Mouse (Mus musculus) retina, adult 2 months (tissue): ENCODE data around the gene Cpne4.

ENCODE experiments used
- DNase-seq: peaks from one replicate; pipeline ENCODE4 v3.0.0-alpha.2; 2012; ENCODE audit warnings: low read depth, low spot score

Cpne4 gene

GRCm38 (mm10) chr9:104687051-104687450 is 140.0 kb downstream of the Cpne4 start:
- DNase-seq, result no peak

GRCm38 (mm10) chr9:104693145-104693544 is 146.1 kb downstream of the Cpne4 start:
- no peak for DNase-seq

- DNase-seq, result no peak
These were observed 163.7 kb downstream of the Cpne4 start for GRCm38 (mm10) chr9:104710831-104711230.

- DNase-seq, result no peak
These were observed 178.2 kb downstream of the Cpne4 start for GRCm38 (mm10) chr9:104725311-104725710.

- DNase-seq, result no peak
These were observed 195.7 kb downstream of the Cpne4 start for GRCm38 (mm10) chr9:104742661-104743380.

GRCm38 (mm10) chr9:104755519-104755918 is 208.4 kb downstream of the Cpne4 start:
- no peak for DNase-seq

- no peak for DNase-seq
These were observed 212.9 kb downstream of the Cpne4 start for GRCm38 (mm10) chr9:104760031-104760430.

GRCm38 (mm10) chr9:104776198-104776815 is 229.2 kb downstream of the Cpne4 start:
- no peak for DNase-seq

GRCm38 (mm10) chr9:104777135-104777534 is 230.0 kb downstream of the Cpne4 start:
- no peak for DNase-seq

GRCm38 (mm10) chr9:104777780-104778179 is 230.7 kb downstream of the Cpne4 start:
- DNase-seq, result no peak

GRCm38 (mm10) chr9:104796601-104797000 is 249.5 kb downstream of the Cpne4 start:
- DNase-seq, result no peak

- DNase-seq, result no peak
These were observed 257.7 kb downstream of the Cpne4 start for GRCm38 (mm10) chr9:104804776-104805175.

- no peak for DNase-seq
These were observed 267.6 kb downstream of the Cpne4 start for GRCm38 (mm10) chr9:104814681-104815080.

- DNase-seq, result no peak
These were observed 281.6 kb downstream of the Cpne4 start for GRCm38 (mm10) chr9:104828646-104829045.

- no peak for DNase-seq
These were observed 286.0 kb downstream of the Cpne4 start for GRCm38 (mm10) chr9:104832934-104833539.

GRCm38 (mm10) chr9:104837931-104838330 is 290.8 kb downstream of the Cpne4 start:
- DNase-seq, result no peak

GRCm38 (mm10) chr9:104841278-104841677 is 294.2 kb downstream of the Cpne4 start:
- no peak for DNase-seq

- no peak for DNase-seq
These were observed 298.3 kb downstream of the Cpne4 start for GRCm38 (mm10) chr9:104845226-104845930.

GRCm38 (mm10) chr9:104853701-104854100 is 306.6 kb downstream of the Cpne4 start:
- DNase-seq, result no peak

GRCm38 (mm10) chr9:104854245-104854921 is 307.3 kb downstream of the Cpne4 start:
- no peak for DNase-seq

GRCm38 (mm10) chr9:104865830-104866229 is 318.7 kb downstream of the Cpne4 start:
- no peak for DNase-seq

GRCm38 (mm10) chr9:104872586-104872985 is 325.5 kb downstream of the Cpne4 start:
- DNase-seq, result no peak
